Mouse (Mus musculus) left cerebral cortex, postnatal 25 days (tissue): ENCODE results near the gene Tuba1c. TPM values are rescaled to one million over a fixed set of nuclear protein-coding genes. Genes with fewer than 3 reads are reported as not detected.
"Not testable (repeated sequence)": the region's sequence is repeated elsewhere in the genome, so short reads cannot be mapped to it uniquely, and the experiment has no call there.

Source experiments
- DNase-seq, 2 experiments: peaks; one replicate each; pipeline ENCODE4 v3.0.0; 2022; ENCODE audit warnings: low spot score in 2 of 2, mixed read lengths in 1 of 2
- intact Hi-C: fragments of 180-260 bp; cut with DNase I; formaldehyde crosslinking; loops from one replicate; pipeline ENCODE4 v1.15.1; 2025
- total RNA-seq, 2 experiments: library from RNA; stranded (reverse); gene quantifications; 2 replicates each; pipeline ENCODE4 v1.2.3; 2021

The Tuba1c gene
- total RNA-seq, 2 experiments from 2014 or later = 71.0 to 80.5 TPM

DNA sequence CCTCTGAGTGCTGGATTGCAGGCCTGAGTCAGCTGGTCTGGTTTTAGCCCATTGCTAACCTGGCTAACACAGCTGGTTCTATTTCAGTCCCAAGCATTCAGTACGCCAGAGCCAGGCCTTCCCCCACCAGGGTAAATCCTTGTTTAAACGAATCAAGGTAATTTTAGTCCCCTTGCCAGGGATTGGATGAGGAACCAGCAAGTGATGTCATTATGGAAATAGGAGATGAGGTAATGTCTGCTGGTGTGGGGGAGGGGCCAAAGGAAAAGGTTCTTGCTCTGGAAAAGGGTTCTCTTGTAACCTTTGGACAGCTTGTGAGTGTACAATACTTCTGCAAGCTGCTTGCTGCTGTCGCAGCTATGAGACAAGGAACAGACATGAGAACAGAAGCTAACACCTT is 15.2 kb downstream of the Tuba1c start:
- DNase-seq = no peak
- intact Hi-C loops = no loop called here

DNA sequence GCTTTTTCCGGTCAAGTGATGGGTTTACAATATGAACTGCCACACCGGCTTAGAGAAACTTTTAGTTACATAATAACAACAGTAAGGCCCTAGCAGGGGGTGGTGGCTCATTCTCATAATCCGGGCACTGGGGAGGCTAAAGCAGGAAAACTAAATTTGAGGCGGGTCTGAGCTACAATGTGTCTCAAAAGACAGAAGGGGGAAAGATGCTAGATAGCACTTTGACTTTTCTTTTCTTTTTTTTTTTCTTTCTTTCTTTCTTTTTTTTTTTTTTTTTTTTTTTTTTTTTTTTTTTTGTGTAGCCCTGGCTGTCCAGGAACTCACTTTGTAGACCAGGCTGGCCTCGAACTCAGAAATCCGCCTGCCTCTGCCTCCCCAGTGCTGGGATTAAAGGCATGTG is 16.0 kb downstream of the Tuba1c start:
- DNase-seq, intact Hi-C loops: not testable (repeated sequence)

DNA sequence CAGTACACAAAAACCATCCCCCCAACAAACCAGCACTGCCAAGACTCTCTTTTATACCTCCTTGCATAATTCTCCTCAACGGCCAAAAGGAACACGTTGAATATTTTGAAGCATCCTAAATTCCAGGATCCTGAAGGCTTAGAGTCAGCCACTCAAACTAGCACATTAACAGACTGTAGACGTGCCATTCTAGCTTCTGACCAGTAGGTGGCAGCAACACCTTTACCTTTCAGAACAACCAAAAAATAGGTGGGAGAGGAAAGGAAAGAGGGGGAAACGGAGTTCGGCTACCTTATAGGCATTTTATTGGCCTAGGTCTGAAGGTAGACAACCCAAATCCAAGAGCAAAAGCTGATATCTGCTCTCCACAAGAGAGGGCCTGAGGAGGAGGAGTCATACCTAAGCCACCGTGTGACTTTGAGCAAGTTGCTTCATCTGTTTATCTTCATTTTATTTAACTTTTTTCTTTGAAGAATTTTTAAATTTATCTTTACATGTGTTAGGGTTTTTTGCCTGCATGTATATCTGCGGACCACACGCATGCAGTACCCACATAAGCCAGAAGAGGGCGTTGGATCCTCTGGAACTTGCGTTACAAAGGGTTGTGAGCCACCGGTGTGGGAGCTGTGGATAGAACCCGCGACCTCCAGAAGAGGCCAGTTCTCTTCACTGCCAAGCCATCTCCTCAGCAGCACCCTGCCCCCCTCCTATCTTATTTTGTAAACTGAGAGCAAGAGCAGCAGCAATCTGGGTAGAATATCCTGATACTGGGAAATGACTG is 20.0 kb downstream of the Tuba1c start:
- DNase-seq = peak; percentile 55 to 71
- intact Hi-C loops = loop anchor here (1.0 to 10.0 kb wide), 2 partner anchors 50 to 215 kb away; no protein-coding TSS in a partner anchor

- DNase-seq = no peak
- intact Hi-C loops = loop anchor here (10.0 kb wide), 1 partner anchor 211 kb away; no protein-coding TSS in a partner anchor
These were observed 23.7 kb downstream of the Tuba1c start for GRCm38 (mm10) chr15:99053373-99053772.

DNA sequence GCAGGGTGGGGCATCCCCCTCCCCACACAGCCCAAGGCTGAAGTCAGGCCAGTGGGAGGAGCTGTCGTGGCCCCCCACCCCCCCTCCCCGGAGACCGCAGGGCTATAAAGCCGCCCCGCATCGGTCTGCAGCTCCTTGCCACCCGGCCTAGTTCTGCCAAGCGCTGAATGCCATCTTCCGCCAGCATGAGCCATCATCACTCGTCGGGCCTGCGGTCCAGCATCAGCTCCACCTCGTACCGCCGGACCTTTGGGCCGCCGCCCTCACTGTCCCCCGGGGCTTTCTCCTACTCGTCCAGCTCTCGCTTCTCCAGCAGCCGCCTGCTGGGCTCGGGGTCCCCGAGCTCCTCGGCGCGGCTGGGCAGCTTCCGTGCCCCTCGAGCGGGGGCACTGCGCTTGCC is 25.3 kb downstream of the Tuba1c start, which contains the start of gene Prph:
Gene Prph, plus strand, starts transcription at position 135 of the 400 bp plus-strand sequence.
- DNase-seq = no peak
- intact Hi-C loops = loop anchor here (5.0 to 10.0 kb wide), 2 partner anchors 142 to 210 kb away; no protein-coding TSS in a partner anchor

DNA sequence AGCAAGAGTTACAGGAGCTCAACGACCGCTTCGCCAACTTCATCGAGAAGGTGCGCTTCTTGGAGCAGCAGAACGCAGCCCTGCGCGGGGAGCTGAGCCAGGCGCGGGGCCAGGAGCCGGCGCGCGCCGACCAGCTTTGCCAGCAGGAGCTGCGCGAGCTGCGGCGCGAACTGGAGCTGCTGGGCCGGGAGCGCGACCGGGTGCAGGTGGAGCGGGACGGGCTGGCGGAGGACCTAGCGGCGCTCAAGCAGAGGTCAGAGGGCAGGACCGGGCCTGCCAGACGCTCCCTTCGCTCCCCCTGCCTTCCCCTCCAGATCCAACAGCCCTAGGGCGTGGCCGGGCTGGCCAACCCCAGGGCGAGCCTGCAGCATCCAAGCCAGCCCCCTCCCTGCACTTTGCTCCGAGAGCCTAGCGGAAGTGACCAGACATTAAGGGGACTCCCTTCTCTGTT is 25.8 kb downstream of the Tuba1c start:
- intact Hi-C loops = loop anchor here (5.0 to 10.0 kb wide), 2 partner anchors 142 to 209 kb away; no protein-coding TSS in a partner anchor
- DNase-seq = peak; percentile 32 to 36

DNA sequence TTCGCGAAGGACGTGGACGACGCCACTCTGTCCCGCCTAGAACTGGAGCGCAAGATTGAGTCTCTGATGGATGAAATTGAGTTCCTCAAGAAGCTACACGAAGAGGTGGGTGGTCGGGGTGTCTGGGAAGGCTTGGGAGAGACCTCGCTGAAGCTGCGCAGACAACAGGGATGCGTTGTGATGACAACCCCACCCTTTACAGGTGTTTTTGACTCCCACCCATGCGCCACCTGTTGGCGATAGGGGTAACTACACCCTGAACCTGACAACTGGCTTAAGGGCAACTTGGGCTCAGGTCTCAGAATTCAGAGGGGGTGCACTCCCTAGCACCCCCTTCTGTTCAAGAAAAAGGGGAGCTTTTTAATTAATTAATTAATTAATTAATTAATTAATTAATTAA is 26.6 kb downstream of the Tuba1c start:
- no peak for DNase-seq
- intact Hi-C loops = loop anchor here (5.0 to 10.0 kb wide), 2 partner anchors 141 to 208 kb away; no protein-coding TSS in a partner anchor

DNA sequence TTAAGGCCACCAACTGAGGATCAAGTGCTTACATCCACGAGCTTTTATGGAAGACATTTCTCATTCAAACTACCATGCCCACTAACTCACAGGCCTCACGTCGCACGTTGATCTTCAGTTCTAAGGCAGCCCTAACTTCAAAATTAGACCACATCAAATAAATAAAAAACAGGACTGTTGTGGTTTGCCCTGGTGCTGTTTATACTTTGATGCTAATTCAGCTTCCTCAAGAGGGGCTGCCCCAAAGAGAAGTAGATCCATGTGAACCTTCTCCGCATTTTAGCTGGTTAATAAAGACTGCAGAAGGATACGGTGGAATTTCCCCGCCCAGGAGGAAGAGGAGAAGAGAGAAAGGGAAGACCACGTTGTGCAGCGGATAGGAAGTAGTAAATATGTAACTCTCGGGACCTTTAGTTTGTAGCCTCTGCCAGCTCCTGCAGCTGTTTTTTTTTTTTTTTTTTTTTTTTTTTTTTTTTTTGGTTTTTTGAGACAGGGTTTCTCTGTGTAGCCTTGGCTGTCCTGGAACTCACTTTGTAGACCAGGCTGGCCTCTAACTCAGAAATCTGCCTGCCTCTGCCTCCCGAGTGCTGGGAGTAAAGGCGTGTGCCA is 36.0 kb downstream of the Tuba1c start:
- intact Hi-C loops = loop anchor here (5.0 kb wide), 1 partner anchor 47 kb away; no protein-coding TSS in a partner anchor
- DNase-seq = no peak

- intact Hi-C loops = no loop called here
- no peak for DNase-seq
These were observed 42.3 kb downstream of the Tuba1c start for GRCm38 (mm10) chr15:99071988-99072387.

DNA sequence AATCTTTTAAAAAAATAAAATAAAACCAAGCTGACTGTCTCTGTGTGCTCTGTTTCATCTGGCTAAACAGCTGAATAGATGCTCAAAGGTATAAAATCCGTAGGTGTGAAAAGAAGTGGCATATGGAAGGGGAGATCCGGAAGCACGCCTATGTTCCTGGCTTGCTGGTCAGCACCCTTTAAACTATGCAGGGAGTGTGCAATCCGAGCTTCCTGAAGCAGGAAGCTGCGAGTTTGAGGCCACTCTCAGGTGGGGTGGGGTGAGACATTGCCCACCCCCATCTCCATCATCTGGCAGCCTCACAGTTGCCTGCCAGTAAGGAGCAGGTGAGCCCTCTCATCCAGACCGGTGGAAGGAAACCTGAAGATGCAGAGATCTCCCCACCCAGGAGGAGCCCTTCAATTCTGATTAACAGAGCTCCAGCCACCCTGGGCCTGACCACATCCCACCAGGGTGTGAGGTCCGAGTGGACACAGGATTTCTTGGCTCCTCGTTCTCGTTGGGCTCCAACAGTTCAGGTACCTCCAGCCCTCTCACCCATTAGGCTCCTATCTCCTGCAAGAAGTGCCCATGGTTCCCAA is 44.4 kb downstream of the Tuba1c start, which contains the start of gene Troap:
Gene Troap, plus strand, starts transcription at position 557 of the 581 bp plus-strand sequence.
- intact Hi-C loops = no loop called here
- DNase-seq = no peak

DNA sequence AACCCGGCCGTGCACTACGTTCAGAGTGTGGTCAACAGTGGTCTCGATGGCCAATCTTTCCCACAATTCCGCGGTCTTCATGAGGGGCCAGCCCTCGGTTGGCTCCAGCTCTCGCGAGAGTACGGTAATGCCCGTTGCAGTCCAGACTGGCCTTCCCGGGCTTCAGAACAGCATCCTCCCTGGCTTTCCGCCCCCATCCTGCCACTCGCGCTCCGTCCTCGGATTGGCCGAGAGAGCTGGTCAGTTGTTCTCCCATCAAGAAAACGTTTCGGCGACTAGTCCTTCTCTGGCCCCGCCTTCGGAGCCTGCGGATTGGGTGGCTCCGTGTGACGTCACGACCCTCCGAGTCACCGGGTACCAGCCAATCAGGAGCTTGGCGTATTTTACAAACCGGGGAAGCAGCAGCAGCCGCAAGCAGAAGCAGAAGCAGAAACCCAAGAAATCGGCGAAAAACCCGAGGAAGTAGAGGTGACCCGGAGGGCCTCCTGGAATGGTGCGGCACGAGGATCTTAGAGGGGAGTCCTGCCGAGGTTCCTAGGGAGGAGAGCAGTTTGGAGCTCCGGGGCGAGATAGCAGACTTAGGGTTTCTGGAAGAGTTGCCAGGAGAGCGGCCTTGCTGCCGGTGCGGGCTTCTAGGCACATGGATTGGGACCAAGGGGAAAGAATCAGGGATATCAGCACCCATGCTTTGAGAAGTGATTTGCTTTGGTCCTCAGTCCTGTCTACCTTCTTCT is 45.1 kb downstream of the Tuba1c start:
- DNase-seq = peak; percentile 99
- intact Hi-C loops = no loop called here

- intact Hi-C loops = not testable (repeated sequence)
These were observed 46.3 kb downstream of the Tuba1c start for GRCm38 (mm10) chr15:99076011-99076410.

DNA sequence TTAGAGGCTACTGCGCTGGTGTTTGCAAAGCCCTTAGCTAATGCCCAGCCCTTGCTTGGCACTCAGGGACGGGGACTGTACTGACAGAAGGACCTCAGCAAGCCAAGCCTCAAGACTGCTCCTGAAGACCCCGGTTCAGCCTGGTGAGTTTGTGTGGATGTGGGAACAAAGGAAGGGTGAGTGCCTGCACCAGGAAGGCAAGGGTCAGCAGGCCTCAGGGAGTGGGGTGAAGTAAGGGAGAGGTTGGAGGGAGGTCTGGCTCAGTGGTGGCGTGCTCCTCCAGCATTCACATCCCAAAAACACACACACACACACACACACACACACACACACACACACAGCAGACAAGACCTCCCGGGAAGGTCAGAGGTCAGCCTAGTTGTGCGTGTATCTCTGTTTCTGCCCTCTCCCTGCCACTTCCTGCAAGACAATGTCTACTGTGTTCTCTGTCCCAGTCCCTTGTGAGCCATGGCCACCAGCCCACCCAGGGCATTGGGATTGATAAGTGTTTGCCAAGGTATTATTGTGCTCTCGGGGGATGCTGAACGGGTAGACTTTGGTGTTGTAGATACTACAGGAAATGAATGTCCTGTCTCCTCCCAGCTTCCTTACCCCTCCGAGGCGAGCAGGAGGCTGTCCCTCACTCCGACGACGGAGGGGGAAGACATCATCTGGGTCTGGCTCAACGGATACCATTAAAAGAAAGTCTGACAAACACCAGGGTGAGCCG is 48.7 kb downstream of the Tuba1c start:
- intact Hi-C loops = no loop called here
- no peak for DNase-seq

More at GRCm38 (mm10) chr15:99076011-99076410, 46.3 kb downstream of the Tuba1c start:
- DNase-seq = not testable (repeated sequence)

GRCm38 (mm10) chr15:99079804-99080203 is 50.1 kb downstream of the Tuba1c start:
- intact Hi-C loops = no loop called here
- no peak for DNase-seq

GRCm38 (mm10) chr15:99082322-99082721 is 52.6 kb downstream of the Tuba1c start:
- intact Hi-C loops = no loop called here
- no peak for DNase-seq

GRCm38 (mm10) chr15:99082840-99083239 is 53.1 kb downstream of the Tuba1c start:
- intact Hi-C loops = no loop called here
- DNase-seq = no peak

DNA sequence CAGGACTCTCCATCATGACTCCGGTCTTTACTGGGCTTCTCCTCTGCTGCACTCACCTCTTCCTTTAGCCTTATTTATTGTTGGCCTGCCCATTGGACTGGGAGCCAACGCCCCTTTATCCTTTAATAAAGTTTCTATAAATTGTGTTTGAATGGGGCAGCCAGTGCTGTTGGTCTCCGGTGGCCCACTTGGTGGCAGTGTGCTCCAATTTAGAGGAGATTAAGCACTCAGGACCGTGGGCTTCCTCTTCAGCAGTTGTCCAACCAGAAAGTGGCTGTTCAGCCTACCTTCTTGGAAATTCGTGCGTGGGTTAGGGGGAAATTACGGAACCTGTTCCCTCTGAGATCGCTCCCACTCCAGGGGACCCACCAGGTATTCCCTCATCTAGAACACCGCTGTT is 53.6 kb downstream of the Tuba1c start:
- intact Hi-C loops = no loop called here
- peak; percentile 27 to 45 for DNase-seq

- no peak for DNase-seq
- intact Hi-C loops = no loop called here
These were observed 54.3 kb downstream of the Tuba1c start for GRCm38 (mm10) chr15:99083867-99084557.
